Mouse (Mus musculus): ENCODE measurements around the gene Myh6. TPM values are rescaled to one million over a fixed set of nuclear protein-coding genes. Genes with fewer than 3 reads are reported as not detected.
A peak's percentile ranks its signal among the peaks of the same experiment; 100 is the strongest.

Gene Myh6
- polyA plus RNA-seq, 1 experiment from 2014 or later = 0.93 TPM

DNA sequence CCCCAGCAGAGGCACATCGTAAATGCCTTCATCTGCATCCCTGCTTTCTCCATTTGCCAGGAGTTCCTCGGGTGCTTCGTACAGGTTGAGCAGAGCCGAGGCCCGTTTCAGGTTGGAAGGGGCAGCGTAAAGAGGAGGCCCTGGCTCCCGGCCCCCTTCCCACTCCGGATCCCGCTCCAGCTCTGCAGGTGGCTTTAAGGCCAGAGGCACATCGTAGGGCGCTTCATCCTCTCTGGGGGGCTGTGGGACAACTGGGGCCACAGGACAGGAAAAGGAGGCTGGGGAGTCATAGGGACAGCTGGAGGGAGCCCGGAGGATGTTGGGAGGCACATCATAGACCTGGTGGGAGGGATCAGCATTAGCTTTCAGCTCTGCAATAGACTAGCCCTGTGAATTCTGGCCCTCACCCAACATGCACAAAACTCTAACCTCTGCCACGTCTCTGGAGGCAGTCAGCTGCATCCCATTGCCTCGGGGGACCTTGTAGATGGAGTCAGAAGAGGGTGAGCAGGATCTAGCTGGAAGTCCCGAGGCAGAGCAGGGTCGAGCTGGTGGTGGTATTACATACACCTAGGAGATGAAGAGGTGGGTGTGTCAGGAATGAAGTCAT, 46.5 kb downstream of the Myh6 start:
- Histone ChIP-seq H3K9me3 (no peaks in the 10 kb centered on the region), H3K27ac (replicated peaks) (no peak overlapping the region), H3K27me3 (no peaks in the 10 kb centered on the region), H3K4me1 (replicated peaks) (peaks cover 14% of the 10 kb centered on the region), H3K9ac (no peak overlapping the region), H3K36me3 (peaks cover 12% of the 10 kb centered on the region), H3K4me2 (no peak overlapping the region), H3K4me3 (no peak overlapping the region)
- ATAC-seq (ENCODE audit: low FRiP score, low read depth) = no peak
- 91% methylated on average over 16 of the region's 16 CpGs for WGBS

DNA sequence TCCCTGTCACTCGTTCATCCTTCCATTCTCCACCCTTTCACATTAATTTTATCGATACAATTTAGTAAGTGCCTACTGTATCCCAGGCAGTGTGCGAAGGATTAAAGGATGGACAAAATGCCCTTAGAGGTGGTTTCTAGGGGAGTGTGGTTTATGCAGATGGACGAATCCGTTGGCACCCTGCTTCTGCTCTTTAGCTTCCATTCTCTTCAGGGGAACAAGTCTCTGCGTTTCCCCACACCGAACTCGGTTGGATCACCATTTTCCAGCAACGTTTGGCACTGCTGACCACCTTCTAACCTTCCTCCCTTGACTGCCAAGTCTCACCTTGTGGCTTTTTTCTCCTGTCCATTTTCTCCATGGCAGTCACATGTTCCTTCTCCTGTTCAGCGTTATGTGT, 53.4 kb downstream of the Myh6 start:
- H3K9me3 ChIP-seq = no peaks in the 10 kb centered on the region
- H3K9ac ChIP-seq = peak overlapping the region; percentile 98
- H3K4me2 ChIP-seq = peak overlapping the region; percentile 89
- H3K27me3 ChIP-seq = no peaks in the 10 kb centered on the region
- ATAC-seq (ENCODE audit: low FRiP score, low read depth) = no peak; the same call in 1 of the 2 replicates
- WGBS = 9% methylated on average over 10 of the region's 10 CpGs
- H3K36me3 ChIP-seq = peaks cover 10% of the 10 kb centered on the region
- H3K4me1 ChIP-seq (replicated peaks) = peaks cover 40% of the 10 kb centered on the region
- peak overlapping the region; percentile 93 for H3K4me3 ChIP-seq
- peak overlapping the region; percentile 96 for H3K27ac ChIP-seq (replicated peaks)

DNA sequence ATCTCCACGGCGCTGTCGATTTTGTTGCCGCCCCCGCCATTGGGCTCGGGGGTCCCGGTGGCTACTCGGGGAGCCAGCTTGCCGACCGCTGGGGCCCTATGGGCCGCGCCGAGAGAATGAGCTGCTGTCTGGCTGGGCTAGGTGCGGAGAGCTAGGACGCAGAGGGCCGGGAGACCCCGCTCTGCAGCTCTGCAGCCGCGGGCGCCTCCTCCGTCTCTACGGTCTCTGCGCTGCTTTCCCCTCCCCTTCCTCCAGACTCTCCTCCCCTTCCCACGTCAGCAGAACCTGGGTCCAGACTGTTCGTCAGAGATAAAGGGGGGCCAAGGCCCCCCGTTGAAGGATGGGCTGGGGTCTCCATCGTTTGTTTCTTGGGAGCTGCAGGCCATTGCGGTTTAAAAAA, 53.8 kb downstream of the Myh6 start, which contains the start of gene Slc22a17:
Gene Slc22a17, minus strand, starts transcription at position 247 of the 400 bp plus-strand sequence.
- Histone ChIP-seq H3K27me3 (no peaks in the 10 kb centered on the region), H3K4me2 (peak within 1 kb of the TSS; percentile 89), H3K36me3 (peaks cover 13% of the 10 kb centered on the region), H3K9ac (peak within 1 kb of the TSS; percentile 98), H3K4me1 (replicated peaks) (peaks cover 45% of the 10 kb centered on the region), H3K4me3 (peak within 1 kb of the TSS; percentile 93), H3K9me3 (no peaks in the 10 kb centered on the region), H3K27ac (replicated peaks) (peak within 1 kb of the TSS; percentile 96)
- WGBS = 0% methylated on average over 28 of the region's 28 CpGs
- peak; percentile 95 for ATAC-seq (ENCODE audit: low FRiP score, low read depth)

GRCm38 (mm10) chr14:54912109-54912850, 54.4 kb downstream of the Myh6 start:
- Histone ChIP-seq H3K27ac (replicated peaks) (peak overlapping the region; percentile 96), H3K9ac (peak overlapping the region; percentile 98), H3K4me3 (peak overlapping the region; percentile 93), H3K4me1 (replicated peaks) (peaks cover 45% of the 10 kb centered on the region), H3K27me3 (no peaks in the 10 kb centered on the region), H3K36me3 (peaks cover 19% of the 10 kb centered on the region), H3K9me3 (no peaks in the 10 kb centered on the region), H3K4me2 (peak overlapping the region; percentile 89)
- 1% methylated on average over 62 of the region's 69 CpGs for WGBS
- peak; percentile 62 for ATAC-seq (ENCODE audit: low FRiP score, low read depth)

DNA sequence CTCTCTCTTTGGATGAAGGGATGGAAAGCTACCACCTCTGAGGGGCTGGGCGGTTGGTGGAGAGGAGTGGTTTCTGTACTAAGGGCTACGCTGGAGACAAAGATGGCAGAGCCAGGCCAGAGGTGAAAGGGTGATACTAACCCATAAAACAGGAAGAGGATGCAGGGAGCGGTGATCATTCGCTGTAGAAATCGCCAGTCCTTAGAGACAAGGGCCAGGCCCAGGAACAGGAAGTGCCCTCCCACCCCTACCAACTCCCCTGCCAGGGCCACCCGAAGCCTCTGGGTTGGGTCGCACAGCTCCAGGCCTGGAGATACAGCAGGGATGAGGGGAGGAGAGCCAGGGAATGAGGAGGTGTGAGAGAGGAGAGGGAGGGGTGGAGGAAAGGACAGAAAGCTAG, 58.0 kb downstream of the Myh6 start:
- Histone ChIP-seq H3K9me3 (no peaks in the 10 kb centered on the region), H3K4me2 (no peak overlapping the region), H3K4me1 (replicated peaks) (peaks cover 43% of the 10 kb centered on the region), H3K27me3 (no peaks in the 10 kb centered on the region), H3K27ac (replicated peaks) (no peak overlapping the region), H3K36me3 (peaks cover 42% of the 10 kb centered on the region), H3K4me3 (no peak overlapping the region), H3K9ac (no peak overlapping the region)
- ATAC-seq (ENCODE audit: low FRiP score, low read depth) = no peak
- WGBS = 87% methylated on average over 7 of the region's 7 CpGs

DNA sequence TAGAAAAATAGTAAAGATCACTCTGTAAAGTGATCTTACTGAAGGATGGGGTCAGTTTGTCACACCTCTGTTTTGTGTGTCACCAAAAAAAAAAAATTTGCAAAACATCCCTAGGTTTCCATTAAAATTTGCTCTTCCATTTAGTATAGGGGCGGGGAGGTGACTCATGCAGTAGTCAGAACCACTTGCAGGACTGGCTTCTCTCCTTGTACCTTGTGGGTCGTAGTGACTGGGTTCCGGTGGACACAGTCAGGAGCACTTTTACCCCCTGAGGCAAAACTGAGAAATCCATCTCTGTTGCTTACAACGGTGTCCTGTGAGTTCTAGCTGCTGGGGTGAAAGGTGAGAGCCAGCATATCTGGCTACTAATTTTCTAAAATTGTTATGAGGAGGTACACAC, 63.1 kb downstream of the Myh6 start:
- WGBS = 89% methylated on average over 4 of the region's 4 CpGs

GRCm38 (mm10) chr14:54900383-54900782, 66.3 kb downstream of the Myh6 start:
- Histone ChIP-seq H3K4me2 (no peak overlapping the region), H3K9me3 (no peaks in the 10 kb centered on the region), H3K4me3 (no peak overlapping the region), H3K27me3 (no peaks in the 10 kb centered on the region), H3K4me1 (replicated peaks) (peaks cover 13% of the 10 kb centered on the region), H3K27ac (replicated peaks) (peak overlapping the region; percentile 49; the same call in 1 of the 2 replicates), H3K9ac (no peak overlapping the region), H3K36me3 (peaks cover 42% of the 10 kb centered on the region)
- WGBS = 0% methylated on average over 3 of the region's 3 CpGs
- ATAC-seq (ENCODE audit: low FRiP score, low read depth) = peak; percentile 42

More for the DNA sequence above, 63.1 kb downstream of the Myh6 start:
- Histone ChIP-seq H3K9me3 (no peaks in the 10 kb centered on the region), H3K27ac (replicated peaks) (no peak overlapping the region), H3K4me2 (no peak overlapping the region), H3K27me3 (no peaks in the 10 kb centered on the region), H3K4me3 (no peak overlapping the region), H3K9ac (no peak overlapping the region), H3K4me1 (replicated peaks) (peaks cover 7% of the 10 kb centered on the region; the same call in 1 of the 2 replicates), H3K36me3 (peaks cover 41% of the 10 kb centered on the region)
- ATAC-seq (ENCODE audit: low FRiP score, low read depth) = no peak

GRCm38 (mm10) chr14:54897445-54897844, 69.3 kb downstream of the Myh6 start:
- Histone ChIP-seq H3K27me3 (no peaks in the 10 kb centered on the region), H3K4me3 (no peak overlapping the region), H3K9ac (no peak overlapping the region), H3K36me3 (peaks cover 28% of the 10 kb centered on the region), H3K27ac (replicated peaks) (no peak overlapping the region), H3K9me3 (no peaks in the 10 kb centered on the region), H3K4me1 (replicated peaks) (peaks cover 20% of the 10 kb centered on the region), H3K4me2 (no peak overlapping the region)
- 70% methylated on average over 2 of the region's 2 CpGs for WGBS
- ATAC-seq (ENCODE audit: low FRiP score, low read depth) = no peak

- ATAC-seq (ENCODE audit: low FRiP score, low read depth) = peak; percentile 39
- Histone ChIP-seq H3K9me3 (no peaks in the 10 kb centered on the region), H3K27ac (replicated peaks) (peak overlapping the region; percentile 97), H3K9ac (peak overlapping the region; percentile 99), H3K4me2 (peak overlapping the region; percentile 63), H3K4me3 (peak overlapping the region; percentile 93), H3K27me3 (no peaks in the 10 kb centered on the region), H3K4me1 (replicated peaks) (peaks cover 20% of the 10 kb centered on the region), H3K36me3 (peaks cover 28% of the 10 kb centered on the region)
- WGBS = under 1% methylated on average over 54 of the region's 54 CpGs
These were observed 72.2 kb downstream of the Myh6 start for GRCm38 (mm10) chr14:54894296-54895151.

GRCm38 (mm10) chr14:54893651-54894181, 73.0 kb downstream of the Myh6 start:
- H3K27me3 ChIP-seq = no peaks in the 10 kb centered on the region
- H3K9me3 ChIP-seq = no peaks in the 10 kb centered on the region
- H3K9ac ChIP-seq = peak overlapping the region; percentile 99
- peak overlapping the region; percentile 97 for H3K27ac ChIP-seq (replicated peaks)
- peak overlapping the region; percentile 93 for H3K4me3 ChIP-seq
- peak overlapping the region; percentile 52 for H3K4me2 ChIP-seq
- peaks cover 20% of the 10 kb centered on the region for H3K4me1 ChIP-seq (replicated peaks)
- under 1% methylated on average over 38 of the region's 38 CpGs for WGBS
- H3K36me3 ChIP-seq = peaks cover 25% of the 10 kb centered on the region
- peak; percentile 98 for ATAC-seq (ENCODE audit: low FRiP score, low read depth)

GRCm38 (mm10) chr14:54892200-54892599, 74.5 kb downstream of the Myh6 start, which contains the start of gene Pabpn1:
TSS of gene Pabpn1 (plus strand) at chr14:54892500.
- Histone ChIP-seq H3K9me3 (no peaks in the 10 kb centered on the region), H3K36me3 (peaks cover 18% of the 10 kb centered on the region), H3K4me3 (peak within 1 kb of the TSS; percentile 93), H3K27me3 (no peaks in the 10 kb centered on the region), H3K9ac (peak within 1 kb of the TSS; percentile 34), H3K4me1 (replicated peaks) (peaks cover 20% of the 10 kb centered on the region), H3K4me2 (peak within 1 kb of the TSS; percentile 52), H3K27ac (replicated peaks) (peak within 1 kb of the TSS; percentile 89)
- WGBS = 97% methylated on average over 3 of the region's 3 CpGs
- ATAC-seq (ENCODE audit: low FRiP score, low read depth) = no peak
